Mouse (Mus musculus) mature B cell (primary cell): ENCODE data around the gene Sorcs2.
"Not testable (repeated sequence)": the region's sequence is repeated elsewhere in the genome, so short reads cannot be mapped to it uniquely, and the experiment has no call there.

ENCODE experiments used
- in situ Hi-C: fragments of 300-500 bp; cut with MboI; formaldehyde crosslinking; loops from 2 replicates; pipeline ENCODE4 v1.14.3; 2019

Sorcs2 gene

GRCm38 (mm10) chr5:36390591-36390927 is 7.4 kb downstream of the Sorcs2 start:
- in situ Hi-C loops, result not testable (repeated sequence)

GRCm38 (mm10) chr5:36389731-36390590 is 8.0 kb downstream of the Sorcs2 start:
- in situ Hi-C loops, result loop anchor here (5.0 kb wide), 1 partner anchor 68 kb away; no protein-coding TSS in a partner anchor

- in situ Hi-C loops, result loop anchor here (5.0 kb wide), 1 partner anchor 63 kb away; no protein-coding TSS in a partner anchor
Measured at GRCm38 (mm10) chr5:36385062-36385461, 12.9 kb downstream of the Sorcs2 start.

- in situ Hi-C loops, result no loop called here
Measured at GRCm38 (mm10) chr5:36383431-36383830, 14.5 kb downstream of the Sorcs2 start.

- in situ Hi-C loops, result no loop called here
Measured at GRCm38 (mm10) chr5:36382721-36383120, 15.2 kb downstream of the Sorcs2 start.

GRCm38 (mm10) chr5:36382134-36382693 is 15.7 kb downstream of the Sorcs2 start:
- in situ Hi-C loops, result no loop called here

- in situ Hi-C loops, result no loop called here
Measured at GRCm38 (mm10) chr5:36379938-36380511, 17.9 kb downstream of the Sorcs2 start.

- in situ Hi-C loops, result no loop called here
Measured at GRCm38 (mm10) chr5:36378370-36378738, 19.6 kb downstream of the Sorcs2 start.

GRCm38 (mm10) chr5:36377456-36378369 is 20.2 kb downstream of the Sorcs2 start:
- in situ Hi-C loops, result no loop called here

- in situ Hi-C loops, result no loop called here
Measured at GRCm38 (mm10) chr5:36375886-36376285, 22.1 kb downstream of the Sorcs2 start.

- in situ Hi-C loops, result no loop called here
Measured at GRCm38 (mm10) chr5:36374221-36375050, 23.5 kb downstream of the Sorcs2 start.

GRCm38 (mm10) chr5:36373246-36373891 is 24.6 kb downstream of the Sorcs2 start:
- in situ Hi-C loops, result no loop called here

GRCm38 (mm10) chr5:36371731-36372130 is 26.2 kb downstream of the Sorcs2 start:
- in situ Hi-C loops, result no loop called here

- in situ Hi-C loops, result no loop called here
Measured at GRCm38 (mm10) chr5:36369261-36369684, 28.7 kb downstream of the Sorcs2 start.

GRCm38 (mm10) chr5:36368511-36369135 is 29.3 kb downstream of the Sorcs2 start:
- in situ Hi-C loops, result no loop called here

- in situ Hi-C loops, result no loop called here
Measured at GRCm38 (mm10) chr5:36367911-36368310, 30.0 kb downstream of the Sorcs2 start.

GRCm38 (mm10) chr5:36367181-36367610 is 30.7 kb downstream of the Sorcs2 start:
- in situ Hi-C loops, result no loop called here

- in situ Hi-C loops, result no loop called here
Measured at GRCm38 (mm10) chr5:36361749-36362148, 36.2 kb downstream of the Sorcs2 start.

- in situ Hi-C loops, result no loop called here
Measured at GRCm38 (mm10) chr5:36360343-36360742, 37.6 kb downstream of the Sorcs2 start.
